Mouse (Mus musculus) neural tube, embryonic 13.5 days (tissue): ENCODE data around the gene Tbx20. TPM values are rescaled to one million over a fixed set of nuclear protein-coding genes. Genes with fewer than 3 reads are reported as not detected.

ENCODE experiments used
- ATAC-seq: fragments of 200-750 bp; cut with Nextera tagmentation; 2 replicates; pipeline ENCODE4 v1.8.0; 2017; ENCODE audit warnings: low read depth, mild to moderate bottlenecking, moderate TSS enrichment, moderate library complexity
- H3K27ac ChIP-seq: fragments of 300-500 bp; sonication (generic); replicated peaks from 2 replicates; pipeline ENCODE4 v1.5.1; 2015; ENCODE audit warnings: moderate library complexity, mild to moderate bottlenecking, inconsistent platforms
- H3K27me3 ChIP-seq: fragments of 300-500 bp; sonication (generic); 2 replicates; pipeline ENCODE4 v1.6.1; 2015; ENCODE audit warnings: mild to moderate bottlenecking, inconsistent platforms
- H3K36me3 ChIP-seq: fragments of 300-500 bp; sonication (generic); 2 replicates; pipeline ENCODE4 v1.6.1; 2015; ENCODE audit warnings: mild to moderate bottlenecking, inconsistent platforms
- H3K4me1 ChIP-seq: fragments of 300-500 bp; sonication (generic); replicated peaks from 2 replicates; pipeline ENCODE4 v1.6.1; 2015; ENCODE audit warnings: inconsistent platforms
- H3K4me2 ChIP-seq: fragments of 300-500 bp; sonication (generic); 2 replicates; pipeline ENCODE4 v1.6.1; 2015; ENCODE audit warnings: inconsistent platforms, mild to moderate bottlenecking, moderate library complexity
- H3K4me3 ChIP-seq: fragments of 300-500 bp; sonication (generic); 2 replicates; pipeline ENCODE4 v1.5.1; 2015; ENCODE audit warnings: mild to moderate bottlenecking, inconsistent platforms
- H3K9ac ChIP-seq: fragments of 300-500 bp; sonication (generic); 2 replicates; pipeline ENCODE4 v1.6.1; 2015; ENCODE audit warnings: moderate library complexity, mild to moderate bottlenecking, inconsistent platforms
- H3K9me3 ChIP-seq: fragments of 300-500 bp; sonication (generic); 2 replicates; pipeline ENCODE4 v1.6.1; 2016; ENCODE audit warnings: inconsistent platforms
- WGBS: fragments of 180-500 bp; shearing (Covaris S2); methylation state at CpG from one replicate; pipeline ENCODE4 v1.1.7; 2015; 5-methylcytosine and 5-hydroxymethylcytosine counted together
- polyA plus RNA-seq: library from polyadenylated mRNA; unstranded; fragments of >200 nt; fragmentation: Nextera tagmentation; extraction: Ambion mirVana; gene quantifications from 2 replicates; pipeline ENCODE4 v1.2.1, GENCODE M21; 2015

Tbx20 gene
- 0.15 and 0.44 TPM in 2 replicates for polyA plus RNA-seq

DNA sequence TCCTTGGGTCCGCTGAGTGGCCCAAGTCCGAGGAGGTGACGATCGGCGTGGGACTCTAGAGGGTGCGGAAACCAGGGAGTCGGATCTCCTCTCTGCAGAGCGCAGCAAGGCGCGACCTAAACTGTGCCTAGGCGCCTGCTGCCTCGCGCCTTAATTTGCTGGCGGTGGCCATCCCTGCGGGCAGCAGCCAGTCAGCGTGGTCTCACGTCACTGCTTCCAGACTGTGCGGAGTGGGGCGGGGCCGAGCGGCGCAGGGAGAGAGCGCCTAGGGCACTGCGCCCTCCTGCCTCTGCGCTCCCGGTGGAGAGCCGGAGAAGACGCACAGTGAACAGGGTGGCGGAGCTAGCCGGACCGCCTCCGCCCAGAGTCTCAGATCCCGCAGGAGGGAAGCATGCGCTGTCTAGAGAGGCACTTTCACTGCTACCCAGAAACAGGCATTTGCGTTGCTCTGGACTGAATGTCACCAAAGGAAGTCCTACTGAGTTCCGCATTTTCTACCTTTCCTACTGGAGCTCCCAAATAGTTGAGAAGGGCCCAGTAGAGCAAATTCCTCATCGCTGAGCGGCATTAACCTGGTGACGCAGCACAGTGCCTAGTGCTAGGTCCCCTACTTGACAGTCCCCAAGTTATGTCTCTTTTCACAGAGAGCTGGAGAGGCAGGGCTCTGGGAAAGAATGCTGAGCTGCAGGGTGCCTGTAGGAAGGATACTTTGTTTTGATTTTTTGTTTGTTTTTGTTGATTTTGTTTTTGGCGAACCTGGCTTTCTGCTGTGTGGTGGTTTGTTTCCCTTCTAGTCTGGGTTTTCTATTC is at the start of gene Tbx20:
Gene Tbx20, minus strand, starts transcription at position 144 of the 810 bp plus-strand sequence.
- Histone ChIP-seq H3K9ac (no peak within 1 kb of the TSS), H3K4me2 (peak within 1 kb of the TSS; percentile 48), H3K27me3 (peaks cover 99% of the 10 kb centered on the region), H3K9me3 (no peaks in the 10 kb centered on the region), H3K4me1 (peaks cover 32% of the 10 kb centered on the region), H3K36me3 (no peaks in the 10 kb centered on the region), H3K27ac (no peak within 1 kb of the TSS), H3K4me3 (peak within 1 kb of the TSS; percentile 24)
- WGBS = under 1% methylated on average over 40 of the region's 40 CpGs
- ATAC-seq = peak; percentile 83

DNA sequence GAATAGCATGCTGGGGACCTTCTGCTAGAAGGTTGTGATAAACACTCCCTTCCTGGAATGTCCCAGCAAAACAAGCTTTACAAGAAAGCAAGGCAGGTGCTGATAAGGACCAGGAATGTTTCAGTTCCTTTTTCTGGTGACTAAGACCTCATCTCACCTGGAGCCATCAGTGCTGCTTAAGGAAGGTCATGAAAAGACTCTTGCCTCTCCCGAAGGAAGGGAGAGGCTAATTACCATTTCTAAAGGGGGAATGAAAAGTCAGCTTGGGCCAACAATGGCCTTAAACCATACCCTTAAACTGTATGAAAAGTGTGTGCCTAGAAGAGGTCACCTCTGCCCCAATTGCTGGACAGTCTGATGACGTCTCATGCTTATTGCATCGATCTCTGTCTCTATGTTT is 44.4 kb upstream of the Tbx20 start:
- Histone ChIP-seq H3K36me3 (no peaks in the 10 kb centered on the region), H3K27me3 (no peaks in the 10 kb centered on the region), H3K9me3 (no peaks in the 10 kb centered on the region), H3K4me2 (no peak overlapping the region), H3K27ac (no peak overlapping the region), H3K9ac (no peak overlapping the region), H3K4me1 (no peaks in the 10 kb centered on the region), H3K4me3 (no peak overlapping the region)
- no peak for ATAC-seq
- WGBS = 67% methylated on average over 3 of the region's 3 CpGs

DNA sequence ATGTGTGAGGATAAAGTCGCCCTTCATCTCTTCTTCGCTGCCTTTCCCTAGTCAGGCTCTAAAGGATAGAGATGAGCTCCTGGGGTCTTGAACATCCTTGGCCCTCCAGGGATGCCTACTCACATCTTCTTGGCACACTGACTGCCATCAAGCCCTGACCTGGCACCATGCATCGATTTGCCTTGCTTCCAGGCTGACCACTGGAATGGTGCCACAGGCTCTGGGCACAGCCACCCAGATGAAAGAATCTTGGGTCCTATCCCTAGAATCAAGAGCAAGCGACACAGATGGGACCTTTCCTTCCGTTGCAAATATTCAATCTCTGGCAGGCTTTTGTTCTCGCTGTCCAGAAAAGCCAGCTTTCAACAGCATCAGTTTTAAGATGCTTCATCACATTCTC is 38.4 kb upstream of the Tbx20 start:
- no peak overlapping the region for H3K9ac ChIP-seq
- H3K27me3 ChIP-seq = no peaks in the 10 kb centered on the region
- H3K9me3 ChIP-seq = no peaks in the 10 kb centered on the region
- H3K4me3 ChIP-seq = no peak overlapping the region
- H3K4me2 ChIP-seq = no peak overlapping the region
- no peaks in the 10 kb centered on the region for H3K4me1 ChIP-seq
- WGBS = 90% methylated on average over 6 of the region's 6 CpGs
- ATAC-seq = no peak
- no peak overlapping the region for H3K27ac ChIP-seq
- no peaks in the 10 kb centered on the region for H3K36me3 ChIP-seq

DNA sequence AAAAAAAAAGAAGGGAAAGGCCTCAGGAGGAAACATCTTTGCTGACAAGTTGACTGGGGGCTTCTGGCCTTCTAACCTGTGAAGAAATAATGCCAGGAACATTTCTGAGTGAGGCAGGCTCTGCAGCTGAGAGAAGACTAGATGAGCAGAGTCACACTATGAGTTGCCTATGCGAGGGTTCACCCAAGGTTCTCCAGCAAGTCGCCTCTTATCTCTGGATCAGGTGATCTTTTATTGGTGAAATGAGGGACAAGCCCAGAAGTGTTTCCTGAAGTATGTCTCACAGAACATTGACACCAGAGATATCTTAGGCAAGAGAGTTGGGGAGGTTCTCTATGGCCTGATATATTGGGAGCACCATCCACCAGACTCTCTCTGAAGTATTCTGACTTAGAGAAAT is 18.0 kb upstream of the Tbx20 start:
- no peak overlapping the region for H3K9ac ChIP-seq
- H3K4me3 ChIP-seq = no peak overlapping the region
- H3K27me3 ChIP-seq = no peaks in the 10 kb centered on the region
- no peak overlapping the region for H3K27ac ChIP-seq
- H3K36me3 ChIP-seq = no peaks in the 10 kb centered on the region
- ATAC-seq = no peak
- no peak overlapping the region for H3K4me2 ChIP-seq
- no peaks in the 10 kb centered on the region for H3K9me3 ChIP-seq
- no peaks in the 10 kb centered on the region for H3K4me1 ChIP-seq
- 90% methylated on average over 2 of the region's 2 CpGs for WGBS

DNA sequence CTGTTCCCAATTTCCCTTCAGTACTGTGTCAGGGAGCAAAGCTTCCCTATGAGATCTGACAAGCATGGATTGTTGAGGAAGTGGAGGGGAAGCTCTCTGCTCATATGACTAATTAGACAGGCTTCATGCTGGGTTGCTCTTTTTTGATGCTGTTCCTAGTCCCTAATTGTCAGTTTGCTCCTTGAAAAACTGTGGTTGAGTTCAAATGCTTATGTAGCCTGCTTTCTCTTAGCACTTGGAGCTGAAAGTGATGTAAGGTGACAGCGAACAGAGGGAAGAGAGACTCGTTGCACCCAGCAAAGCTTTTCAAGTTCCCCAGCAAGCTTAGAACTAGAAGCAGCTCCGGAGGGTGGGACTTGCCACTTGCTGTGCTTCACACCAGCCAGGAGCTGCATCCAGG is 15.3 kb upstream of the Tbx20 start:
- 69% methylated on average over 3 of the region's 3 CpGs for WGBS
- H3K4me2 ChIP-seq = no peak overlapping the region
- no peak overlapping the region for H3K27ac ChIP-seq
- H3K9me3 ChIP-seq = no peaks in the 10 kb centered on the region
- H3K4me3 ChIP-seq = no peak overlapping the region
- ATAC-seq = no peak
- H3K36me3 ChIP-seq = no peaks in the 10 kb centered on the region
- H3K4me1 ChIP-seq = no peaks in the 10 kb centered on the region
- H3K27me3 ChIP-seq = peaks cover 6% of the 10 kb centered on the region; the same call in 1 of the 2 replicates
- H3K9ac ChIP-seq = no peak overlapping the region

DNA sequence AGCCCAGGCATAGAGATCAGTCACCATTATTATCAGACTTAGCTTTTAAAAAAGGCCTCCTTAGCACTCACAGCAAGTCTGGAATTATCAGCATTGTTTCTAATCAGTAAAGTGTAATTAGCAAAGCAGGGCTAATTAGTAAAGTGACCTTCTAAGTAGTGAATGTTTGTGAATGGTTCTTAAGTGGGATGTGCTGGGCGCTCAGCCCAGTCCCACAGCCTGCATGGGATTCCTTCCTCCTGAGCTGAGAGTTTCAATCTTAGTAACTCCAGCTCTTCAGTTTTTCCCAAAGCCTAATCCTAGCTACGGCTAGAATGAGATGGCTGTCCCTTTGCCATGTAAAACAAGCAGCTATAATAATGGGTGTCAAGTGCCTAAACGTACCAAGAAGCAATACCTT is 8.2 kb upstream of the Tbx20 start:
- no peak overlapping the region for H3K27ac ChIP-seq
- peaks cover 19% of the 10 kb centered on the region for H3K4me1 ChIP-seq
- H3K36me3 ChIP-seq = no peaks in the 10 kb centered on the region
- ATAC-seq = no peak
- peaks cover 71% of the 10 kb centered on the region for H3K27me3 ChIP-seq
- 24% methylated on average over 3 of the region's 3 CpGs for WGBS
- no peak overlapping the region for H3K4me2 ChIP-seq
- H3K4me3 ChIP-seq = no peak overlapping the region
- H3K9ac ChIP-seq = no peak overlapping the region
- H3K9me3 ChIP-seq = no peaks in the 10 kb centered on the region

DNA sequence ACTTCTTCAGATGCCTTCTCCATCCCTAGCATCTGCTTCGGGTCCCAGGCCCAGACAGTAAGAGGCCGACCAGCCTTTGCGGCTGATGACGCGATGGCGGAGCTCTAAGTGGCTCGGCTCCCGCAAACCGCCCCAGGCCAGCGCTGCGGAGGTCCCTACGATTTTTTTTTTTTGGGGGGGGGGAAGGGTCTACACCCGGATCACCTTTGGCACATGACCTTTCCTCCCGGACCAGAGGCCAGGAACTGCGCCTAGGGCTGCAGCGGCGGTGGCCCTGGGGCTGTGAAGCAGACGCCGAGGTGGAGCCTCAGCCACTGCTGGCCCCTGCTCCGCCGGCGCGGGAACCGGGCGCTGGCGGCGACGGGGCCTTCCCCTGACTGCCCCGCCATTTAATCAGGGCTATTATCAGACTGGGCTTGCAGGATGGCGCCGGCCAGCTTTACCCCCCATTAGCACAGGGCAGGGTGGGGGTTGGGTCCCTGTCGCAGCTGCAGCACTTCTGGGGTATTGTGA is 6.9 kb upstream of the Tbx20 start:
- Histone ChIP-seq H3K9ac (no peak overlapping the region), H3K27me3 (peaks cover 84% of the 10 kb centered on the region), H3K4me2 (peak overlapping the region; percentile 58), H3K9me3 (no peaks in the 10 kb centered on the region), H3K36me3 (no peaks in the 10 kb centered on the region), H3K4me3 (peak overlapping the region; percentile 31), H3K27ac (no peak overlapping the region), H3K4me1 (peaks cover 23% of the 10 kb centered on the region)
- ATAC-seq = peak; percentile 75
- under 1% methylated on average over 32 of the region's 32 CpGs for WGBS

DNA sequence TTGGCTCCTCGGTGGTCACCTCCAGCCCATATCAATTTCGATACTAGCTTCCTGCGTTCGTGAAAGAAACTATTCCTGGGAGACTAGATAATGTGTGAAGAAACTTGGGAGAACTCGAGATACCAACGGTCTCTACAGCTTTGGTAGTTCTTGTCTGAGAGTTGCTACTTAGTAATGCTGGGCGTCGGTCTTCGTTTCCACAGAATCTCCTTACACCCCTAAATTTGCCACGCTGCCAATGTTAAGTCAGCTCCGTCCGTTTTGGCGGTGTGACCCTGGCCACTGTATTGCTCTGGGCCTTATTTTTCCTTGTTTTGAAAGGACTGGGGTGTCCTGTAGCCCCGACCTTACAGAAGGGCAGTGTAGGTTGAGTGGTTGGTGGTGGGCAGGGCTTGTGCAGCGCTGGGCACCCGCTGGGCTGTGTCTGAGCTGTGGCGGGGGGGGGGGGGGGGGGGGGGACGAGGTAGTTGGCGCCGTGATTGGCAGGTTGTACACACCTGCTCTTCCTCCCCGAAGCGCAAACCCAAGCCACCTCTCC is 6.4 kb upstream of the Tbx20 start:
- no peak overlapping the region for H3K9ac ChIP-seq
- WGBS = 1% methylated on average over 17 of the region's 22 CpGs
- peak; percentile 40; the same call in 1 of the 2 replicates for ATAC-seq
- peak overlapping the region; percentile 31 for H3K4me3 ChIP-seq
- H3K36me3 ChIP-seq = no peaks in the 10 kb centered on the region
- peaks cover 23% of the 10 kb centered on the region for H3K4me1 ChIP-seq
- H3K4me2 ChIP-seq = peak overlapping the region; percentile 58
- no peaks in the 10 kb centered on the region for H3K9me3 ChIP-seq
- no peak overlapping the region for H3K27ac ChIP-seq
- peaks cover 86% of the 10 kb centered on the region for H3K27me3 ChIP-seq

DNA sequence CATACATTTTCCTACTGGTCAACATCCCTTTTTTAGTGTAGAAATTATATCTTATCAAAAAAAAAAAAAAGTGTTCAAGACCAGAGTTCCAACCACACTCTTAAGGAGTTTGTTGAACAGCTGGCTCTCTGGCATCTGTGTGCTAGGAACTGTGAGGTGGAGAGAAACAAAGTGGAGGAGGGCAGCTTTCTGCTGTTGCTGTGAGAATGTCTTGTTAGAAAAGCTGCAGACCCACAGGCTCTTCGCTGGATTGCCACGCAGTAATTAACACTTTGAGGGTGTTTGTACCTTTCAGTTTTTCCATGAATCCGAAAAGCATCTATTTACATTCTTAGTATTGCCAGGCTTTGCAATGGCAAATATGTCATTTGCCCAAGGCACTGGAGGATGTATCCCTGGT is 5.9 kb upstream of the Tbx20 start:
- WGBS = 1% methylated on average over 3 of the region's 3 CpGs
- no peak overlapping the region for H3K4me3 ChIP-seq
- H3K27ac ChIP-seq = no peak overlapping the region
- peaks cover 23% of the 10 kb centered on the region for H3K4me1 ChIP-seq
- no peak overlapping the region for H3K4me2 ChIP-seq
- no peaks in the 10 kb centered on the region for H3K36me3 ChIP-seq
- H3K9ac ChIP-seq = no peak overlapping the region
- no peaks in the 10 kb centered on the region for H3K9me3 ChIP-seq
- H3K27me3 ChIP-seq = peaks cover 88% of the 10 kb centered on the region
- no peak for ATAC-seq

DNA sequence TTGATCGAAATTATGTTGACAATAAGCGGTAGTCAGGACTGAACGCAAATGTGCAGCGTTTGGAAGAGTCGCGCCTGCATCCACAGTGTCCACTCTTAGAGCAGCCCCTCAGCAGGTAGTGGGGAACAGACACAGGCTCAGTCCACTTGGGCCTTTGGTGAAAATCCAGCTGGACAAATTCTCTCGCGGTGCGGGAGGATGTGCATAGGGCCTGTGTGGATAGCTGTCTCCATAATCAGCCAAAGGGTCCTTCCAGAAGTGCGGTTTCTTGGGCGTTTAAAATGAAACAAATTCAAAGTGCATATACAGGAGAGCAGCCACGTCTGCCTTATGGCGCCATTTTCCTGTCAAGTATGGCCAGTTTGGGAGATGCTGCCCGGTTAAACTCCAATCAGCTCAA is 4.5 kb upstream of the Tbx20 start:
- Histone ChIP-seq H3K27ac (no peak overlapping the region), H3K36me3 (no peaks in the 10 kb centered on the region), H3K27me3 (peaks cover 97% of the 10 kb centered on the region), H3K9me3 (no peaks in the 10 kb centered on the region), H3K9ac (no peak overlapping the region), H3K4me2 (no peak overlapping the region), H3K4me3 (no peak overlapping the region), H3K4me1 (peaks cover 34% of the 10 kb centered on the region)
- no peak for ATAC-seq
- WGBS = 2% methylated on average over 14 of the region's 14 CpGs

DNA sequence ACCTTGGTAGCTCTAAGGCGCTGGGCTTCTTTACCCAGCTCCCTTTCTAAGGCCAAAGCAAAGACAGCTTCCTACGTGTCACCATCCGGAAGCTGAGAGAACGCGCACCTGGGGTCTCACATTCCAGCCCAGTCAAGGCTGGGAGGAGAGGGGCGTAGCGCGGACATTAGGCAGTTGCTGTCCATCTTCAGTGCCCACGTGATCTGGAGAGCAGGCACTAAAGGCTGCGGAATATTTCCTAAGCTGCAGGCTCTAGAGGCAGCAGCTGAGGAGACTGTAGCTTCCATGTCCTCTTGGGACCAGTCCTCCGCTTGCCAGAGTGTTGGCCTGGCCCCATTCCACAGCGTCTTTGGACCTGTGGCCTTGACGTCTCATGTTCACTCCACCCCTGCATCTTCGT is 3.9 kb upstream of the Tbx20 start:
- no peak overlapping the region; the same call in 1 of the 2 replicates for H3K4me3 ChIP-seq
- H3K9me3 ChIP-seq = no peaks in the 10 kb centered on the region
- no peak overlapping the region for H3K27ac ChIP-seq
- 0 out of 2 replicates have a peak overlapping the region, but pooled peaks have one; percentile 11 for H3K4me2 ChIP-seq
- peaks cover 99% of the 10 kb centered on the region for H3K27me3 ChIP-seq
- no peaks in the 10 kb centered on the region for H3K36me3 ChIP-seq
- H3K4me1 ChIP-seq = peaks cover 37% of the 10 kb centered on the region
- WGBS = 1% methylated on average over 14 of the region's 14 CpGs
- ATAC-seq = no peak
- no peak overlapping the region for H3K9ac ChIP-seq

DNA sequence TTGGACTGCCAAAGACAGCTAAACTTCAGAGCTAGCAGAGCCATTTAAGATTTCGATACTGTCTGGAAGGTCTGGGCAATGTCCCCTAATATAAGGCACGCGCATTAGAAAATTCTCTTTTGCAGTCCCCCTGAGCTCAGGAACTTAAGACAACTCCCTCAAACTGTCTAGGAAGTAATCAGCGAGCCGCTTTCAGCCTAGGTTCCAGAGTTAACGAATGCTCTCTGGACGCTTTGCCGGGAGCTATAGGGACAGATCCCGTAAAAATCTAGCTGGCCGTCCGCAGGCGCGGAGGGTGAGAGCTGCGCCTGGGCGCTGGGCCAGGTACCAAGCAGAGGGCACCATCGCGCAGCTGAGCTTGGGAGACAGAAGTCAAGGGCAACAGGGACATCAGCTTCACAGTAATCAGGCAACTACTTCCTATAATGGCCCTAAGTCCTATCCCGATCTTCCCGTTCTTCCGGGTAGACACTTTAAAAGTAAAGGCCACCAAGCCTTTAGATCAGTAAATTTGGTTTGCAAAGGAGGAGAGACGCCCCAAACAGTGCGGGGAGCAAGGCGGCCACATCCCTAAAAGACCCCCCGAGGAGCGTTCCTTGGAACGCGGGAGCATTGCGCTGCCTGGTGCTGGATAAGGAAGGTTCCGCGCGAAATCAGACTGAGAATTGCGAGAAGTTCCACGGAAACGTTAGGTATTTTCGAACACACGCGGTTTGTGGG is 3.2 kb upstream of the Tbx20 start:
- ATAC-seq = no peak
- Histone ChIP-seq H3K27ac (no peak overlapping the region), H3K9ac (no peak overlapping the region), H3K9me3 (no peaks in the 10 kb centered on the region), H3K4me2 (0 out of 2 replicates have a peak overlapping the region, but pooled peaks have one; percentile 11), H3K4me1 (peaks cover 37% of the 10 kb centered on the region), H3K36me3 (no peaks in the 10 kb centered on the region), H3K4me3 (no peak overlapping the region; the same call in 1 of the 2 replicates), H3K27me3 (peaks cover 99% of the 10 kb centered on the region)
- WGBS = under 1% methylated on average over 37 of the region's 37 CpGs
